ENCODE assay signal across 10 mouse cellular contexts in the genomic region with DNA sequence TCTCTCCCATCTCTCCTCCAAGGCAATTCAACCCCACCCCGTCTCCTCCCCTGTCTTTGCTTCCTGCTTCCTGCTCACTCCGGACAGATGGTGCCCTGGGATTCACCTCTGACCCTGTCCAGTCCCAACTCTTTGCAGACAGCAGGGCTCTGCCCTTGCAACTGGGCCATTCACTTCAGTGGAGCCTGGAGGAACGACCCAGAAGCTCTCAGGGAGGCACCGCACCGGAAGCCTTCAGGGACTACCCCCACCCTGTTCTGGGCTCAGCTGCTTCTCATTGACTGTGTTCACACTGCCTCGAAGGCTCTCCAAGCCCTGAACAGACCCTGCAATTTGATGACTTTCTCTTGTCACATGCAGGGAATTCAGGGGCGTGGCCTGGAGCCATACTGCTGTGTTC.
A peak's percentile ranks its signal among the peaks of the same experiment; 100 is the strongest.
DNase-seq lines count a peak whose midpoint lies in the region; ATAC-seq and TF ChIP-seq lines count a peak whose summit lies in the region.
"Had no signal": no experiment of that assay in that cellular context is flagged by ENCODE, and none has a peak within 500 bp of the region (broad histone marks: within the 10 kb centered on the region; RNA-seq: fewer than 3 reads in every experiment).

No protein-coding gene starts in this region.

- H3K9me3 ChIP-seq in midbrain, embryonic 11.5 days (ENCODE audit: control insufficient read depth, low read length), result no peaks in the 10 kb centered on the region
- H3K9me3 ChIP-seq in midbrain, embryonic 14.5 days (ENCODE audit: control insufficient read depth, low read length), result no peaks in the 10 kb centered on the region
- H3K9me3 ChIP-seq in kidney, postnatal 0 days (replicated peaks; ENCODE audit: low read length), result no peaks in the 10 kb centered on the region
- H3K9me3 ChIP-seq: heart, embryonic 15.5 days; liver, embryonic 13.5 days had no signal

- no peaks in the 10 kb centered on the region for H3K36me3 ChIP-seq in midbrain, embryonic 11.5 days (ENCODE audit: control insufficient read depth, insufficient read depth, low read length)
- H3K36me3 ChIP-seq in midbrain, embryonic 14.5 days (ENCODE audit: control insufficient read depth, insufficient read depth, low read length), result no peaks in the 10 kb centered on the region
- no peaks in the 10 kb centered on the region for H3K36me3 ChIP-seq in kidney, postnatal 0 days (ENCODE audit: insufficient read depth, low read length)
- H3K36me3 ChIP-seq: heart, embryonic 15.5 days; liver, embryonic 13.5 days had no signal

- 0 out of 2 replicates have a peak, but pooled peaks have one; percentile 16 for ATAC-seq in midbrain, embryonic 11.5 days (ENCODE audit: low FRiP score)
- no peak for ATAC-seq in midbrain, embryonic 14.5 days (ENCODE audit: low FRiP score, low TSS enrichment)
- no peak; the same call in 1 of the 2 replicates for ATAC-seq in kidney, postnatal 0 days (replicated peaks; ENCODE audit: low FRiP score, low read depth)
- ATAC-seq in erythroid progenitor cell, adult 5-6 weeks (replicated peaks; ENCODE audit: low FRiP score, poor library complexity, severe bottlenecking), result no peak

- no peak overlapping the region for H3K27ac ChIP-seq in midbrain, embryonic 11.5 days (ENCODE audit: low read depth, low read length)
- H3K27ac ChIP-seq in midbrain, embryonic 14.5 days (replicated peaks; ENCODE audit: low read depth, low read length), result no peak overlapping the region
- H3K27ac ChIP-seq in kidney, postnatal 0 days, result no peak overlapping the region
- H3K27ac ChIP-seq: heart, embryonic 15.5 days; liver, embryonic 13.5 days had no signal

- no peak for DNase-seq in midbrain, embryonic 11.5 days (ENCODE audit: low spot score, missing footprints)
- no peak for DNase-seq in midbrain, embryonic 14.5 days
- DNase-seq in embryo, embryonic 10.5 days (ENCODE audit: low spot score), result peak; percentile 69
- peak; percentile 25 for DNase-seq in kidney, postnatal 0 days (ENCODE audit: low spot score)
- peak; percentile 48 for DNase-seq in yolk sac, embryonic 10.5 days (ENCODE audit: low spot score)
- no peak for DNase-seq in left cerebral cortex, adult 11 months (ENCODE audit: low spot score)
- DNase-seq: liver, embryonic 13.5 days; thymus, postnatal 4 days had no signal

- whole genome bisulfite sequencing in midbrain, embryonic 11.5 days, result 44% methylated on average over 7 of the region's 7 CpGs
- WGBS in midbrain, embryonic 14.5 days, result 47% methylated on average over 7 of the region's 7 CpGs
- WGBS in kidney, postnatal 0 days, result 3% methylated on average over 7 of the region's 7 CpGs

- no peak for TF ChIP-seq CTCF in kidney, postnatal 0 days (IDR thresholded peaks at IDR 0.05; ENCODE audit: low read depth)

- no peaks in the 10 kb centered on the region for H3K27me3 ChIP-seq in midbrain, embryonic 11.5 days (ENCODE audit: control insufficient read depth, insufficient read depth, low read length)
- H3K27me3 ChIP-seq in midbrain, embryonic 14.5 days (ENCODE audit: control insufficient read depth, insufficient read depth, low read length), result no peaks in the 10 kb centered on the region
- no peaks in the 10 kb centered on the region for H3K27me3 ChIP-seq in kidney, postnatal 0 days (ENCODE audit: insufficient read depth, low read length)
- H3K27me3 ChIP-seq: liver, embryonic 13.5 days had no signal

- H3K9ac ChIP-seq in midbrain, embryonic 11.5 days (ENCODE audit: low read length), result no peak overlapping the region
- H3K9ac ChIP-seq in midbrain, embryonic 14.5 days (replicated peaks; ENCODE audit: low read length), result no peak overlapping the region
- H3K9ac ChIP-seq in kidney, postnatal 0 days (ENCODE audit: low read depth, low read length), result no peak overlapping the region
- H3K9ac ChIP-seq: heart, embryonic 15.5 days; liver, embryonic 13.5 days had no signal

- H3K4me2 ChIP-seq in midbrain, embryonic 11.5 days, result no peak overlapping the region
- no peak overlapping the region for H3K4me2 ChIP-seq in midbrain, embryonic 14.5 days (ENCODE audit: low read length)
- H3K4me2 ChIP-seq in kidney, postnatal 0 days (ENCODE audit: low read length), result no peak overlapping the region
- H3K4me2 ChIP-seq: heart, embryonic 15.5 days; liver, embryonic 13.5 days had no signal

- H3K4me1 ChIP-seq in midbrain, embryonic 11.5 days (ENCODE audit: control insufficient read depth, insufficient read depth, low read length), result peaks cover 5% of the 10 kb centered on the region; the same call in 1 of the 2 replicates
- H3K4me1 ChIP-seq in midbrain, embryonic 14.5 days (ENCODE audit: control insufficient read depth, insufficient read depth, low read length), result peaks cover 33% of the 10 kb centered on the region
- H3K4me1 ChIP-seq in kidney, postnatal 0 days (replicated peaks; ENCODE audit: insufficient read depth, low read length), result no peaks in the 10 kb centered on the region
- H3K4me1 ChIP-seq: liver, embryonic 13.5 days had no signal

- H3K4me3 ChIP-seq in midbrain, embryonic 11.5 days (ENCODE audit: low read depth, low read length), result no peak overlapping the region
- no peak overlapping the region for H3K4me3 ChIP-seq in midbrain, embryonic 14.5 days (replicated peaks; ENCODE audit: low read depth, low read length)
- no peak overlapping the region for H3K4me3 ChIP-seq in kidney, postnatal 0 days (replicated peaks; ENCODE audit: low read depth, low read length)
- H3K4me3 ChIP-seq: heart, embryonic 15.5 days; liver, embryonic 13.5 days had no signal

Comparison
In these comparisons a context has a peak if more than half of its experiments do, and no peak if none do; other contexts are left out.
1. DNase-seq: peak in embryo, embryonic 10.5 days (single experiment), kidney, postnatal 0 days (single experiment) and yolk sac, embryonic 10.5 days (single experiment); none in midbrain, embryonic 11.5 days (single experiment), midbrain, embryonic 14.5 days (single experiment) and left cerebral cortex, adult 11 months (single experiment).